Mouse (Mus musculus) thymus, postnatal 14 days (tissue): ENCODE results near the gene Tmem270.

Source experiments
- DNase-seq: peaks from one replicate; pipeline ENCODE4 v3.0.0; 2021

The Tmem270 gene

DNA sequence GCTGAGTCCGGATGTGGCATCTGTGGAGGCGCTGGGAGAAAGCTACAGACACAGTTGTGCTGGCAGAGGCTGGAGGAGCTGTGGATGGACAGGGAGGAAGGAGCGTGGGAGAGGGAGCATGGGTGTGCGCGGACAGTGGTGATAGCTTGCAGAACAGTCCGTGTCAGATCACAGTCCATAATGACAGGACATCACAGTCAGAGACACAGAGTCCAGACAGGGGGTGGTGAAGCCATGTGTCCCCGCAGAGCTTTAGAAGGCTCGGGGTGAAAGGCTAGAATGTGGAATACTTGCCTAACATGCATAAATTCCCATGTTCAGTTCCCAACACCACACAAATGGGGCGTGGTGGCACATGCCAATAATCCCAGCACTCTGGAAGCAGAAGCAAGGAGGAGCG, 29.7 kb downstream of the Tmem270 start:
- no peak for DNase-seq

DNA sequence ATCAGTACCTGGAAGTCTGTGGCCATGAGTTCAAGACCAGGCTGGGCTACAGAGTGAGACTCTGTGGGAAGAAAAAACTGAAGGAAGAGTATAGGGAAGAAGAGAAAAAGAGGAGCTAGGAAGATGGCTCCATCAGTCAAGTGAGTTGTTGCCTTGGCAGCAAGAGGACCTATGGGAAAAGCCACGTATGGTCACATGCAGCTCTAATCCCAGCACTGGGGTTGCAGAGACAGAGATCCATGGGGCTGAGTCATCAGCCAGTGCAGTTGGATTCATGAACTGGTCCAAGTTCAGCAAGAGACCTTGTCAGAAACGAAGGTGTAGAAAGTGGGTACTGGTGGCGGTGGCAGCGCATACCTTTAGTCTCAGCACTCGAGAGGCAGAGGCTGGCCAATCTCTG, 31.3 kb downstream of the Tmem270 start:
- DNase-seq = no peak

DNA sequence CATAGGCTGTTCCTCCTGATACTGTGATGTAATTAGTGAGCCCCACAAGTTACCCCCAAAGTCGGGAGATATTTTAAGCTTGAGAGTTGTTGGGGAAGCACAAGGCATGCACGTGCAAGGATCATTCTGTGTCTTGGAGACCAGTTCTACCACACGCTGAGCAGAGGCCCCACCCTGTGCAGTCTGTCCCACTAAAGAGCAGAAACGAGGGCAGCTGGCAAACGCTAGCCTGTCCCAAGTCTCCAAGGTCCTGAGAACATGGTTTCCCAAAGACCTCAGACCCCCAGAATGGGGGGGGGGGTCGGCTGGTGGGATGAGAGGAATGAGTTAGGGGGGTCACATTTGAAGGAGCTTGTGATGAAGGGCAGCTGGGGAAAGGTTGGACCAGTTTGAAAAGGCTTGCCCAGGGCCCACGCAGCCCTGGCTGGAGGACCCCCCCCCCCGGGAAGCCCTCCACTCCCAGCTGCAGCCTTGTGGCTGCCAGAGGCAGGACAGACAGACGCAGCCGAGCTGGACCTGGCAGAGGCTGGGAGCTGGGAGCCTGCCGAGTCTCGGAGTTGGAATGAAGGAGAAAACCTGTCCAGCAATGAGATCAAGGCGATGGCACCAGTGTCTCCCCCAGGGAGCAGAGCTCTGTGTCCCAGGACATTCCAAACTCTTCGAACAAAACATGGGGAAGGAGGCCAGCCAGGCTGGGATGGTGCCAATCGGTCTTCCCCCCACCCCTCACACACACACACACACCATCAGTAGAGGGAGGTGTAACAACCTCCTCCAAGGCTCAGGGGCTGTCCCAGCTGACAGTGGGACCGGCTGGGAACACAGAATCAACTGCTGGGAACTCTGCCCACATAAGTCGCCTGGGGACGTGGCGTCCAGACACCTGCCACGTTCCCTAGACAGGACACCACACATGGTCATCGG, 32.3 kb downstream of the Tmem270 start:
- DNase-seq = no peak

DNA sequence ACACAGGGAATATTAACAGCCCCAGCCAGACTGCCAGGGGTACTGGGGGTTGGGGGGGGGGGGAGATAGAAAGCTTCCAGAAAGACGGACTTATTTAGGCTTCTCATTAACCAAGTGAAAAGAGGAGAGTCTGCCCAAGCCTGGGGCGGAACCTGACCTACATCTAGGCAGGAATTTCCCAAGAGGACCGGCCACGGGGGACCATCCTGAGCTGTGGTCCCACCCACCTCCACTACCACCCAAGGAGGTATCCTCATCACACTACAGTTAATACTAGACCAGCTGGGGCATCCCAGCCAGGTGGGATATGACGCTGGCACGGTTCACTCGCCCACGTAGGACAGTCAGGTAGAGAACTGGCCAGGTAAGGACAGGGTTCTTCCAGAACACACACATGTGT, 33.5 kb downstream of the Tmem270 start:
- no peak for DNase-seq

DNA sequence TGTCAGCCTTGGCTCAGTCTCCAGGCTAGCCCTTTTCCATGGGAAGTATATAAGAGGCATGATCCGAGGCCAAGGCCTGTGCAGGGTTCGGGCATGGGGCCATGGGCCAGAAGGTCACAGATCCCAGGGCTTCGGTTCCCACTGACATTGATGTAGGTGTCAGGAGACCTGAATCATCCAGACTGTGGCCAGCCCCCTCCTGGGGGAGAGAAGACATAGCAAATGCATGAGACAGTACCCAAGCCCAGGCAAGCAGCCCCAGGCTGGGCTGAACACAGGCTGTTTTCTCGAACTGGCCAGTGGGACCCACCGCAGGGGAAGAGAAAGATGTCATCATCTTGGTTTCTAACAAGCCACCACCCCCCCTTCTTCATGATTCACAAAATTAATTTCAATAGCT, 33.9 kb downstream of the Tmem270 start:
- no peak for DNase-seq

DNA sequence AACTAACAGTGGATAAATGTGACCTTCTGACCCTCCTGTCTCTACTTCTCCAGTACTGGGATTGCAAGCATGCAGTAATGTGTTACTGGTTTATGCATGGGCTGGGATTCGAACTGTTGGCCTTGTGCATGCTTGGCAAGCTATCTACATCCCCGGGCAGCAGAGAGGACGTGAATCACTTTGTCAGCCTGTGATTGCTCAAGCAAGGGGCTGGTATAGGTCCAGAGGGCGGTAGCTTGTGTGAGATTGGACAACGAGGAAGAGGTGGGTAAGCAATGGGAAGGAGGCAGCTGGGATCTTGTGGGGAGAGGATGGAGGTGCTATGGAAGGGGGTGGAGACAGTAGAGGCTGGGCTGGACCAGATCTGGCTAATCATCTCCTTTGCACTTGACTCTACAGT, 38.0 kb downstream of the Tmem270 start:
- no peak for DNase-seq

DNA sequence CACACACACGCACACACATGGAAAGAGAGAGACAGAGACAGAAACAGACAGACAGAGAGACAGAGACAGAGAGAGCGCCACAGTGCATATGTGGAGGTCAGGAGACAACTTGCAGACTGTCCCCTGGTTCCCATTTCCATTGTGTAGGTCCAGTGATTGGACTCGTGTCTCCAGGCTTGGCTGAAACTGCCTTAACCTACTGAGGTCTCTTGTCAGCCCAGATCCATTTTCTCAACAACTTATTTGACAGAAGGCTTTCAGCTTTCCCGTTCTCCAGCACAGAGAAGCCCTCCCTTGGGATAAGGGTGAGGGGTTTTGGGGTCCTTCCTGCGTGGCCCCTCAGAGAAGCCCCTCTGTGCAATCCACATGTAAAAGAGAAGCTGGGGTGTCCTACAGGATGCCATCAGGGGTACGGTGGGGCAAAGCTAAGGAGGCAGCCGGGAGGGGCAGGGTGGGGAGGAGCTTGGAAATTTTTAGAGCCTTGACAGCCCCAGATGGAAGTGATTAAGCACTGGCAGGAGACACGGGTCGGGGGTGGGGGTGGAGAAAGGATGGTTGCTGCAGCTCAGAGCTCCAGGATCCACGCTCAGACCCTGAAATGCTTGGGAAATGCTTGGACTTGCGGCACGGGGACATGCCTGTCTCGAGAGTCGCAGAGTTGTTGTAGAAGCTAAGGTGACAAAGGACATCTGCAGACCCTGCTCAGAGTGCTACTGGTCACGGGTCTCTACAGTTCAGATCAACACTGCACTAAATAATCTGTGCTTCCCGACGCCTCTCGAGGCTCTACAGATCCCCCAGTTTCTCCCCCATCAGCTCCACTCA, 39.0 kb downstream of the Tmem270 start:
- DNase-seq = no peak

DNA sequence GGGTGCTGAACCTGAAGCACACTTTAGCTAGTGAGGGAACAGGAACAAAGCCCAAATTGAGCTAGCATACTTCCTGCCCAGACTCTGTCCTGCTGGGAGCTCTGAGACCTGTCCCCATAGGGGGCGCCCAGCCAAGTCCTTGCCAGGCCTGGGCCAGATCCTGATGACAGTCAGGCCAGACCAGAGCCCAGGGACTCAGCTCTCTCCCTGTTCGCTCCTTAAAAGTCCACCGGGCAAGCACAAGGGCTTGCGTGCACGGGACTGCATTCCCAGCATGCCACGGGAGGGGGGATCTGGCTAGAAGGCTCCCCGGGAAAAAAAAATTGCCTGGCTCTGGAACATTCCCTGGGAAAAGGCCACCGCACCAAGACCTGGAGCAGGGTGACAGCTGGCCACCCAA, 41.4 kb downstream of the Tmem270 start:
- DNase-seq = no peak

DNA sequence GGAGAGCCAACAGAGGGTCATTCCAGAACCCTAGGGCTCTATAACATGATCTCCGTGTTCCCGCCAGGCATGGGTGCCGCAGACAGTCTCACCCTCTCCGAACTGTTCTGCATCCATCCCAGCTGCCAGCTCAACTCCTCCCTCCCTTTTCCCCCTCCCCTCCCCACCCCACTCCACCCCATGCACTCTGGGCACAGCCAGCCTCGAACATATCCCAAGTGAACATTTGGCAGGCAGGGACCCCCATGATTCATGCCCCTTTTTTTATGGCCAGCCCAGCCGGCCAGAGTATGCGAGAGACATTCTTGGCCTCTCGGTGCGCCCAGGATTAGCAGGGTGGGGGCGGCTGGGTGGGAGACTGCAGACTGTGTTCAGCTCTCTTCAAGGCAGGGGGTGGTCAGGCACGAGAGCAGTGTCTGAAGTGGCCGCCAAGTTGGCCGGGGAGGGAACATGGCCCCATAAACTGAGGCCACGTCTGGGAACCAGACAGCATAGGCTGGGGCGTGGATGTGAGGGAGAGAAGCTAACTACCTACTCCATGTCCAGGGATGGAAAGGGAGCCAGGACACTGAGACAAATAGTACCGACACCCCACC, 44.5 kb downstream of the Tmem270 start:
- DNase-seq = no peak

DNA sequence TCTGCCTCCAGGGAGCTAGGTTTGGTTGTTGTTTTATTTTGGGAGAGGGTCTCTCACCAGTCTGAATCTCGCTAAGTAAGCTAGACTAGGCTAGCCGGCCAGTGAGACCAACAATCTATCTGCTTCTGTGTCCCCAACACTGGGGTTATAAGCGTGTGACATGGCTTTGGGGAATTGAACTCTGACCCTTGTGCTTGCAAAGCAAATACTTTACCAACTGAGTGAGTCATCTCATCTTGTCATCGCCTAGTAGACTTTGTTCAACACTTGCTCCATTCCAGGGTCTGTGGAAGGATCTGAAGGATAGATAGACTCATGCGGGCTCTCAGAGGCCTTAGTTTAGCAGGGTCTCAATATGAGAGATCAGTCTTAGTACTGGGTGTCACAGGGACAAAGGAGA, 47.3 kb downstream of the Tmem270 start:
- no peak for DNase-seq

DNA sequence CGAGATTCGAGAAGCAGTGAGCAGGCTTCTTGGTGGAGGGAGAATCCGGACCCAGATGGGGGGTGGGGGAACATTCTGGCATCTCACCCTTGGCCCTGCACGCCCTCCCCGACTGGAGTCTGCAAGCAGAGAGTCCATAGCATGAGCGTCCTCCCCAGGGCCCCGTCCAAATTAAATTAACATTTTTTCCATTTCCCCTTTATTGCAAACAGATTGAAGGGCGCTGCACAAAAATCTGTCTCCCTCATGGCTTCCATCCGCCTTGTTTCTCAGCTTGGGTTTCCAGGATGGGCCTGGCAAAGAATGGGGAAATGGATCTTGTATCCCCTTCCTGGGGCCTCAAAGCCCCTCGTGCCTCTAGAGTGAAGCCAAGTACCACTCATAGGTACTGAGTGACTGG, 48.2 kb downstream of the Tmem270 start:
- no peak for DNase-seq

DNA sequence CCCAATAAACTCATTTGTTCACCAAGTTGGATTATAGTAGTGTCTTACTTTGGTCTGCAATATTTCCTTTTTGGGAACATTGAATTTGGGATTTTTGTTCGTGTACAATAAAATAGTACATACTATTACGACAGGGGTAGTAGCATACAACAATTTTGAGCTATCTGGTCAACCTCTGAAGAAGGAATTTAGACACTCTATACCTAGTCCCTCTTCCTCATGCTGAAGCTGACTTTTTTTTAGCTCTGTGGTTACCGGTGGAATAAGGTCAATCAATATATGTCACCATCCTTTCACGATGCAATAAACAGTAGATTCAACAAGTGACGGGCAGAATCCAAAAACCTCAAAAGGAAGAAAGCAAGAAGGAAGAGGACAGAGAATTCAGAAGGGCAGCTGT, 53.7 kb downstream of the Tmem270 start:
- DNase-seq = no peak
